Mouse (Mus musculus) neural tube, postnatal 0 days (tissue): ENCODE measurements around the gene Auts2. TPM values are rescaled to one million over a fixed set of nuclear protein-coding genes. Genes with fewer than 3 reads are reported as not detected.

Experiments used
- polyA plus RNA-seq: library from polyadenylated mRNA; unstranded; fragments of >200 nt; fragmentation: Nextera tagmentation; extraction: Ambion mirVana; gene quantifications from 2 replicates; pipeline ENCODE4 v1.2.1, GENCODE M21; 2015

The Auts2 gene
- 28.2 and 32.5 TPM in 2 replicates for polyA plus RNA-seq

DNA sequence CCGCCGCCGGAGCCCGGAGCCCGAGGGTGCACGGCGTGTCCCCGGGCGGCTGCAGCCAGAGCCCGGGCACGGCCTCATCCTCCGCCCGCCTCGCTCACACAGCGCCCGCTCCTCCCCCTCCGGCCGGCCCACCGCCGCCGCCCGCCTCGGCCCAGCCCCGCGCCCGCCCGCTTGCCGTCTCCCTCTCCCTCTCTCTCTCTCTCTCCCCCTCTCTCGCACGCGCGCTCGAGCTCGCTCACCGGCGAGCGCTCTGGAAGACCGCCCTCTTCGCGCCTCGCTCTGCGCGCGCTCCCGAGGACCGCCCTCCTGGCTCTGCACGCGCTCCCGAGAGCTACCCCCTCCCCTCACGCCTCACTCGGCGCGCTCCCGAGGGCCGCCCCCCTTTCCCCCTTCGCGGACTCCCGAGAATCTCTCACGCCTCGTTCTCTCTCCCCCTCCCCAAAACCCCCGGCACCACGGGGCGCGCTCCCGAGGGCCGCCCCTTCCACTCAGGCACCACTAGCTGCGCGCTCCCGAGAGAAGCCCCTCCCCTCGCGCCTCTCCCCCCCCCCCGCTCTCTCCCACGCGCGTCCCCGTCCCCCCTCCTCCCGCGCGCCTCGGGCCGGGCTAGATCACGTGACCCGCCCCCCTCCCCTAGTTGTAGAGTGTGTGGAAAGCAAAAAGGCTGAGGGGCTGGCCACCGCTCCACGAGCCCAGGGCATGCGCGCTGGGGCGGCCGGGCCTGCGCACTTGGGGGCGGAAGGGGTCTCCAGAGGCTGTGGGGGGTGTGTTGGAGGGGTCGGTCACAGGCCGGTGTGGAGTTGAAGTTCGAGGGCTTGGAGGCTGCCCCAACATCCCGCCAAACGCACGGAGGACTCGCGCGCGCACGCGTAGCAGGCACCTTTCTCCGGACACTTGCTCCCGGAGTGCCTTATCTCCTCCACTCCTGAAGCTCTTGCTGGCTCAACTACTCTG lies at the start of gene Auts2:
Gene Auts2 (minus strand): TSS at position 227 of the 954 bp plus-strand sequence.

